Mouse (Mus musculus): ENCODE measurements around the gene C2cd4a. TPM values are rescaled to one million over a fixed set of nuclear protein-coding genes. Genes with fewer than 3 reads are reported as not detected.

The C2cd4a gene
- total RNA-seq, 2 experiments from 2014 or later: not detected

DNA sequence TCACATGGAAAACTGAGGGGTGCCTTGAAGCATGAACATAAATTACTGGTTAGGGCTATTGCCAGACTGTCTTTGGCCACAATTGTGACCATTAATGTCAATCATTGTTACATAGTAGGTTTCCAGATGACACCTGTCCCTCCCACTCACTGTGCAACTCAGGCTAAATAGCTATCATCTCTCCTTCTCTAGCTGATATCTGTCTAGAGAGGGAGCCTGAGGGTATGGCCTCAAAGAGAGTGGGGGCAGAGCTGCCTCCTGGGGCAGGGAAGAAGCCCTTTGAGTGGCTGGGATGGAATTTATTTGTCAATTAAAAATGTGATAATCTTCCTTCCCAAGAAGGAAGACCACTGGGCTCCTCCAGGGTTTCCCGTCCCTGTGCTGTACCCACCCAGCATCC is 37.9 kb downstream of the C2cd4a start:
- DNase-seq (ENCODE audit: low spot score in 2 of 2): no peak

DNA sequence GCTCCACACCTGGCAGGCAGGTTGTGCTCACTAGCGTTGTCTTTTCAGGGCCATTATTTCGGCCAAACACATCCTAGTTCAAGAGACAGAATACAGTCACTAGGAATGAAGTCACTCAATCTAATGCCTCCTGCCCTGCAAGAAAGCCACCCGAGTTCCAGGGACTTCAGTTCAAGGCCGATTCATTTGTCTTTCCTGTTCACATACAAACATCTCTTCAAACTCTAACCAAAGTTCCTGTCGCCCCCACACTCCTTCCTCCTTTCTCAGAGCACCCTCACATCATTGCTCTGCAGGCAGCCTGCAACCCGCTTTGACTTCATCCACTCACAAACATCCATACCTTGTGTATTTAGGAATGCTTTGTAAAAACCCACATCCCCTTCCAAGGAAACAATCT is 38.6 kb downstream of the C2cd4a start:
- DNase-seq (ENCODE audit: low spot score in 2 of 2): no peak

DNA sequence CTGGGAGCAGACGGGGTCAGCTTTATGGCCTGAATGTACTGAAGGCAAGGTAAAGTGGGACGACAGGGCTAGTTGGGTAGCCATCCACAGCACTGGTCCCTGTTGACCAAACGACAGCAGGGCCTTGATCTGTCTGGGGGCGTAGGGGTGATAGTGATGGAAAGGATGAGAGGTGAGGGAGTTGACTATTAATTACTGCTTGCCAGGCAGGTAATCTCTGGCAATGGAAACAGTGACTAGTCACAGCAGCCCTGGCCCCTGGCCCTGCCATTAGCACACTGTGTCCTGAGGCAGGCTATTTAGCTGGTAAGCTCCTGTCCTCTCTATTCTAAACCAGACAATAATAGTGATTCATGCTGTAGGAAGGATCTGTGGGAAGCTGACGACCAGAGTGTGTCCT is 39.7 kb downstream of the C2cd4a start:
- DNase-seq (ENCODE audit: low spot score in 2 of 2): no peak

DNA sequence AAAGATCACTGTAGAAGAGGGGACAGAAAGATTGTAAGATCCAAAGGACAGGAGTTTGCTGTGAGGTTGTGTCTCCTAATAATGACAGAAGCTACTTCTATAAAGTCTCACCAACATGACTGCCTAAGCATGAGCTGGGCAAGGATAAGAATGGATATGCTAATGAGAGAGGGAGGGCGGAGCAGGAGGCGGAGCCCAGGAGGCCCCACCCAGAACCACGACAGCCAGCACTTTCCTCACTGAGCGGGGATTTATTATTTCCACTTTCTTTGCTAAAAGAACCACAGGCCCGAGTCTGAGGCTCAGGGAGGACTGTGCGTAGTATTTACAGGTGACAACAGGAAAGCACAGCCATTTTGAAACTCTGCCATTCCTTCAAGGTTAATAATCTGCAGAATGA is 44.5 kb downstream of the C2cd4a start:
- DNase-seq (ENCODE audit: low spot score in 2 of 2): no peak

DNA sequence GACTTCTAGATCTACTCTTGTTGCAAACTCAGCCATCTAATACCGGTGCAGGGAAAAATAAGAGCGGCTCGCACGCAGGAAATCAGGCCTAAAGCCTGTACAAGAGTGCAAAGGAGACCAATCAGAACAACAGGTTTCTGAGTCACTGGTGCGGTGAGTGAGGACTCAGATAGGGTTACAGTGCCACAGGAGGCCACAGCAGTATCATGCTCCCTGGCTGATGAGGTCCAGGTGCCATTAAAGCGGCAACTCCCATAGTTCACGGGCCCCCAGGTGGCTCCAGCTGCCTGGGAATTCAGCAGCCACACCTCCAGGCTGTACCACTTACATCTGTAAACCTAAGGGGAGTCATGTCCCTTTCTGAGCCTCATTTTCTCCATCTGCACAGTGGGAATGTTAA is 45.8 kb downstream of the C2cd4a start:
- DNase-seq (ENCODE audit: low spot score in 2 of 2): no peak

DNA sequence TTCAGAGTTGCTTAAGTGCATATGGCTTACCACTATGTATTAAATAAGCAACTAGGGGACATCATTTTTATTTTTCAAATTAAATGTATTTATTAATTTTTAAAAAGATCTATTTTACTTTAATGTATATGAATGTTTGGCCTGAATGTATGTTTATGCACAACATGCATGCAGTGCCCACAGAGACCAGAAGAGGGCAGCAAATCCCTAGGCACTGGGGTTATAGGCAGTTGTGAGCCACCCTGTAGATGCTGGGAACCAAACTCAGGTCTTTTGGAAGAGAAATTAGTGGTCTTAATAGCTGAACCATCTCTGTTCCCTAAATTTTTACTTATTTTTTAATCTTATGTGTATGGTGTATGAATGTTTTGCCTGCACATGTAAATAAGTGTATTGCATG is 48.2 kb downstream of the C2cd4a start:
- no peak for DNase-seq (ENCODE audit: low spot score in 2 of 2)

DNA sequence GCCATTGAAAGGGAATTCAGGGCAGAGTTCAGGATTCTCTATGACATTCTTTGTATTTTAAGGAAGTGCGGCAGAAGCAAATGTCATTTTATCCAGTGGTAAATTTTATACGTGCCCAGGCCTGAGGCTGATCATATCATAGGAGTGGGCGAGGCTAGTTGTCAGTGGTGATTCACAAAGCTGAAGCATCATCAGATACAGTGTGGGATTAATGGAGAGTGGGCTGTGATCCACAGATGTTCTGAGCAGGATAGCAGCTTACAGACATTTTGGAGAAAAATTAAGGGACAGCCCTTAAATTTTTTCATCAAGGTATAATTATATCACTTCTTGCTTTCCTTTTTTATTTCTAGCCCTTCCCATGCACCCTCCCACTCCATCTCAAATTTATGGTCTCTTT is 48.7 kb downstream of the C2cd4a start:
- no peak for DNase-seq (ENCODE audit: low spot score in 2 of 2)

DNA sequence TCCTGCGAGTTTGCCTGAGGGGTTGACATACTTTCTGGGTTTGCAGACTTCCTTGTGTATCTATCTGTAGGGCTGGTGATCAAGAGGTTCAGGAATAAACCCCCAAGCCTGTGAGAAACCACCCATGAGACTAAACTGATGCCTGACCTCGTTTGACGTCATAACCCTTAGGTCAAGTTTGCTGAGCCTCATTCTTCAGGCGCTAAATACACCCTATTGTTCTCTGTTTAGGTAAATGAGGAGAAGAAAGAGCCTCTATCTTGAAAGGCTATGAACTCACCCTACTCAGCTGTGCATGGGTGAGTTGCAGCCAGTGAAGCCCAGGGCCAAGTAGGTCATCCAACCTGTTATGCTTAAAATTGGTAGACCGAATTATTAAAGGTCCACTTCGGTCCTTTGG is 49.3 kb downstream of the C2cd4a start:
- no peak for DNase-seq (ENCODE audit: low spot score in 2 of 2)

Other genes starting within 250 kb of the C2cd4a start
- 1 to 10 TPM; 1.5 to 1.7 TPM for gene C2cd4b, start 72.9 kb downstream of the C2cd4a start, total RNA-seq (2021)
- 10 to 100 TPM; 39.8 to 46.3 TPM for gene Vps13c, start 8.1 kb upstream of the C2cd4a start, total RNA-seq (2021)